Mouse (Mus musculus): ENCODE measurements around the gene Gpkow. TPM values are rescaled to one million over a fixed set of nuclear protein-coding genes. Genes with fewer than 3 reads are reported as not detected.
"Not testable (repeated sequence)": the region's sequence is repeated elsewhere in the genome, so short reads cannot be mapped to it uniquely, and the experiment has no call there.

Gpkow gene
- polyA plus RNA-seq, 1 experiment from 2014 or later = 45.6 TPM

- Histone ChIP-seq H3K4me2 (replicated peaks) (peak within 1 kb of the TSS; percentile 62), H3K36me3 (peaks cover 28% of the 10 kb centered on the region), H3K27me3 (no peaks in the 10 kb centered on the region), H3K9me3 (no peaks in the 10 kb centered on the region), H3K27ac (peak within 1 kb of the TSS; percentile 72), H3K9ac (replicated peaks) (peak within 1 kb of the TSS; percentile 66), H3K4me3 (replicated peaks) (peak within 1 kb of the TSS; percentile 48), H3K4me1 (replicated peaks) (peaks cover 13% of the 10 kb centered on the region)
- 25% methylated on average over 42 of the region's 42 CpGs for WGBS
- peak; percentile 96 for ATAC-seq
These were observed 31.4 kb downstream of the Gpkow start, which contains the start of gene Praf2 for GRCm38 (mm10) chrX:7728215-7728921. Gene Praf2, plus strand, starts transcription at chrX:7728439.

DNA sequence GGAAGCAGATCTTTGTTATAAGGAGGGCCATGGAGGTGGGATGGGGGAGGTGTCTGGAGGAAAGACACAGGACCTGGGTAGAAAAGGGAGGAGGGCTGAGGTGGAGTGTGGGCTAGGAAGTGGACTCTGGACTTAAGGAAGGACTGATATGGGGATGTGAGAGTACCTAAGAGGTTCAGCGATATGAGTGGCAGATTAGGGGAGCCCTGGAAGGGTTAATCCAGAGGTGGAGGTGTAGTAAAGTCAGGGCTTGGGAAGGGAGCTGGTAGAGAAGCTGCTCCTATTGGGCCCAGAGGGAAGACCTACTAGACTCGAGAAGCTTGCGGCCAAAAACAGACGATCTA, 32.0 kb downstream of the Gpkow start:
- ATAC-seq = peak; percentile 1; the same call in 1 of the 2 replicates
- peaks cover 30% of the 10 kb centered on the region for H3K36me3 ChIP-seq
- peak overlapping the region; percentile 62 for H3K4me2 ChIP-seq (replicated peaks)
- peak overlapping the region; percentile 48 for H3K4me3 ChIP-seq (replicated peaks)
- 42% methylated on average over 4 of the region's 4 CpGs for WGBS
- no peaks in the 10 kb centered on the region for H3K27me3 ChIP-seq
- peaks cover 13% of the 10 kb centered on the region for H3K4me1 ChIP-seq (replicated peaks)
- H3K27ac ChIP-seq = peak overlapping the region; percentile 72; the same call in 1 of the 2 replicates
- no peaks in the 10 kb centered on the region for H3K9me3 ChIP-seq
- H3K9ac ChIP-seq (replicated peaks) = peak overlapping the region; percentile 66

GRCm38 (mm10) chrX:7733571-7734156, 36.7 kb downstream of the Gpkow start:
- H3K36me3 ChIP-seq = peaks cover 45% of the 10 kb centered on the region
- H3K4me1 ChIP-seq (replicated peaks) = peaks cover 11% of the 10 kb centered on the region
- no peak overlapping the region for H3K4me3 ChIP-seq (replicated peaks)
- H3K9ac ChIP-seq (replicated peaks) = no peak overlapping the region
- no peak for ATAC-seq
- H3K4me2 ChIP-seq (replicated peaks) = no peak overlapping the region
- WGBS = 32% methylated on average over 26 of the region's 26 CpGs
- no peaks in the 10 kb centered on the region for H3K27me3 ChIP-seq
- no peaks in the 10 kb centered on the region for H3K9me3 ChIP-seq
- no peak overlapping the region for H3K27ac ChIP-seq

DNA sequence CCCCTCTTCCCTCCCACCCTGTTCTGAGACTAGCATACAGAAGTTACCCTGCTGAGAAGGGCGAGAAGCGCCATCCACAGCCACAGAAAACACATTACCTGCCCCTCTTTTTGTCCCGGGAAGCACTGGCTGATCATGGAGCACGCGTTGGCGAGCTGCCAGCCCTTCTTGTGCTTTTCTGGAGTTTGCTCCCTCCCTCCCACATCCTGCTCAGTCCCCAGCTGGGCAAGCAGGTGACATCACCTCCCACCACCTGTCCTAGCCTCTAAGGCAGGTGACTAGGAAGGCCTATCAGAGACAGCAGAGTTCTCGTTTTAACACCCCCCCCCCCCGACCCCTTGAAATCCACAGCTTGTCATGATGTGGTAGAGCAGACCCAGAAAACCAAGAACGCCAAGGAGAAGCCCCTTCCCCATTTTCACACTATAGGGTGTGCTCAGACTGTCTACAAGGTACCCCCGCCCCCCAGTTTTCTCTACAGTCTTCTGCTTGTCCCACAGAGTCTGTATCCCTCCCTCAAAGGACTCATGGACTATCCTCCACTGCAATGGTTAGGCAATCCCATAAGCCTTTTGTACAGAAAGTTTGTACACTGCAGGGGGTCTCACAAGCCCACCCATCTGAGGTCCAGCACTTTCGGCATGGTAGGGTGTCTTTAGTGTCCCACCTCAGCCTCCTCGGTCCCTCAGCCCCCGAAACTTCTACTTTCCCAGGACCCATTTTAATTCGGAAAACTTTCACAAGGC, 42.6 kb downstream of the Gpkow start:
- no peak overlapping the region for H3K4me2 ChIP-seq (replicated peaks)
- ATAC-seq = no peak

DNA sequence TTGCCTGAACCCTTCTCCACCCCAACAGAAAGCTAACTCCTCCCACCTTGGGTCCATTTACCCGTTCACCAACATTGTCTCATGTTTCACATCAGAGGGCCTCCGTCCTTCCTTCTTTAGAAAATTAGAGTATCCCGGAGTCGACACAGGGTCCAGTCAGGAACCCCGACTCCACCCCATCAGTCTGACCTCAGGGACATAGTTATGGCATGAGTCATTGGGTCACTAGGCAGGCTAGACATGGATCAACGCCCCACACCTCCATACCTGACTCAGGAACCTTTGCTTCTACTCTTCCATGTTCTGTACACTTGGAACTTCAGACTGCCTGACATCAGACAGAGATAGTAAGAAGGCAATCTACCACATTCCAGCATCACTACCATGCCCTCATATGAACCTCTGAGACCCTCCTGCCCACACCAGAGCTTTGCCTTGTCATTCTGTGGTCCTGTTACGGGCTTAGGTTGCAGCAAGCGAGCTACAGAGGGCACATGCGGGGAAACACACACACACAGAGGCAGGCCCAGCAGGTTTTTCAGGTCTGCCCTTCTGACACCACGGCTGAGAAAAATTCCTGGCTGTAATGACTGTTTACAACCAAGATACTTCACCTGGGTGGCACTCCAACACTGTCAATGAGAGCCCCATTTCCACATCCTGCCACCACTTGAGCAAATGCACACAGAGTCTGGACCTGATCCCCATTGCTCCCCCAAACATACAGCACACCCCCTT, 43.3 kb downstream of the Gpkow start:
- Histone ChIP-seq H3K9ac (replicated peaks) (no peak overlapping the region), H3K36me3 (peaks cover 27% of the 10 kb centered on the region), H3K4me2 (replicated peaks) (no peak overlapping the region), H3K4me1 (replicated peaks) (0 out of 2 replicates have a peak, but pooled peaks cover 3% of the 10 kb centered on the region), H3K27me3 (no peaks in the 10 kb centered on the region), H3K9me3 (no peaks in the 10 kb centered on the region), H3K4me3 (replicated peaks) (no peak overlapping the region), H3K27ac (no peak overlapping the region)
- no peak for ATAC-seq
- WGBS = 76% methylated on average over 10 of the region's 10 CpGs

More for the DNA sequence above, 42.6 kb downstream of the Gpkow start:
- no peak overlapping the region for H3K27ac ChIP-seq
- H3K4me1 ChIP-seq (replicated peaks) = 0 out of 2 replicates have a peak, but pooled peaks cover 3% of the 10 kb centered on the region
- H3K9ac ChIP-seq (replicated peaks) = no peak overlapping the region
- WGBS = 74% methylated on average over 14 of the region's 14 CpGs
- no peak overlapping the region for H3K4me3 ChIP-seq (replicated peaks)
- no peaks in the 10 kb centered on the region for H3K9me3 ChIP-seq
- H3K27me3 ChIP-seq = no peaks in the 10 kb centered on the region
- peaks cover 32% of the 10 kb centered on the region for H3K36me3 ChIP-seq

DNA sequence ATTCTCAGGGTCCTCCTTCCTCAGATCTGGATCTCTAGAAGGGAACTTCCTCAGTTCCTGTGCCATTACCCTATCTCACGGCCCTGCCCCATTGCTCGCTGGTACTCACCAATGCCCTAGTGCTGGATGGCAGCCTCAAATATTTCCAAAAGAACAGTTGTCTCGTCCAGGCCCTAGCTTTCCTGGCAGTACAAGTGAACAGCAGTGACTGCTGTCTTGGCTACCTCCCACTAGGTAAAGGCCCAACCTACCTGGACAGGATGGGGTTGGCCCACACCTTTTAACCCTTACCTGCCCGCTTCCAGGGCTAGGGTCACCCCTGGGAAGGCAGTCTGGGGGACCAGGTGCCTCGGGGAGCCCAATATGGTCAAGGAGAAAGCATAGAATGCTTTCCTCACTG, 44.2 kb downstream of the Gpkow start:
- Histone ChIP-seq H3K4me2 (replicated peaks) (no peak overlapping the region), H3K4me3 (replicated peaks) (no peak overlapping the region), H3K36me3 (peaks cover 19% of the 10 kb centered on the region), H3K9ac (replicated peaks) (no peak overlapping the region), H3K4me1 (replicated peaks) (0 out of 2 replicates have a peak, but pooled peaks cover 3% of the 10 kb centered on the region), H3K9me3 (no peaks in the 10 kb centered on the region), H3K27me3 (no peaks in the 10 kb centered on the region), H3K27ac (no peak overlapping the region)
- no peak for ATAC-seq
- WGBS = 80% methylated on average over 5 of the region's 5 CpGs

DNA sequence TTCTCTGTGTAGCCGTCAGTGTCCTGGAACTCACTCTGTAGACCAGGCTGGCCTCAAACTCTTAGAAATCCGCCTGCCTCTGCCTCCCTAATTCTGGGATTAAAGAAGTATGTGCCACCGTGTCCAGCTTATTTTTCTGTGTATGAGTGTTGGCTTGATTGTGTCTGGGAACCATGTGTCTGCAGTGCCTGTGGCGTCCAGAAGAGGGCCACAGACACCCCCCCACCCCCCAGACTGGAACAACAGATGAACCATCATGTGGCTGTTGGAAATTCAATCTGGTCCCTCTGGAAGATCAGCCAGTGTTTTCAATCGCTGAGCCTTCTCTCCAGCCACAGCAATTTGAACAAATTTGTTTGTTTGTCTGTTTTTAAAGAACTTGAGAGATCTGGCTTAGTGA, 46.5 kb downstream of the Gpkow start:
- H3K36me3 ChIP-seq = no peaks in the 10 kb centered on the region
- H3K4me3 ChIP-seq (replicated peaks) = no peak overlapping the region
- WGBS = 63% methylated on average over 5 of the region's 5 CpGs
- H3K27me3 ChIP-seq = no peaks in the 10 kb centered on the region
- ATAC-seq = no peak
- no peaks in the 10 kb centered on the region for H3K9me3 ChIP-seq
- H3K27ac ChIP-seq = no peak overlapping the region
- H3K9ac ChIP-seq (replicated peaks) = no peak overlapping the region
- no peak overlapping the region for H3K4me2 ChIP-seq (replicated peaks)
- 0 out of 2 replicates have a peak, but pooled peaks cover 3% of the 10 kb centered on the region for H3K4me1 ChIP-seq (replicated peaks)

DNA sequence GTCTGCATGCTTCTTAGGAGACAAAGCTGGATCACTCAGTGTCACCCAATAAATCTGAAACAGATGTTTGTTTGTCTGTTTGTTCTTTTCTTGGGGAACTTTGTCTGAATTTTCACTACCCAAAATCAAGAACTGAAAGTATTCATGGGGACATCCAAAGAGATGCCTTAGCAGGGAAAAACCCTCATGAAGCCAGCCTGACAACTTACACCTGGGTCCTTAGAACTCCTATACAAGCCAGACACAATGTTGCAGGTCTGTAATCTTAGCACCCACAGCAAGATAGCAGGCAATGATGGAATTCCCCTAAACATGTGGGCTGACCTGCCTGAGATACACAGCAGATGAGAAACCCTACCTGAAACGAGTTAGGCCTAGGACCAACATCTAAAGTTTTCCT, 48.0 kb downstream of the Gpkow start:
- no peaks in the 10 kb centered on the region for H3K27me3 ChIP-seq
- ATAC-seq = no peak
- H3K9ac ChIP-seq (replicated peaks) = no peak overlapping the region
- H3K4me3 ChIP-seq (replicated peaks) = no peak overlapping the region
- H3K36me3 ChIP-seq = no peaks in the 10 kb centered on the region
- no peak overlapping the region for H3K27ac ChIP-seq
- no peaks in the 10 kb centered on the region for H3K9me3 ChIP-seq
- 80% methylated on average over 1 of the region's 1 CpGs for WGBS
- peaks cover 9% of the 10 kb centered on the region; the same call in 1 of the 2 replicates for H3K4me1 ChIP-seq (replicated peaks)
- H3K4me2 ChIP-seq (replicated peaks) = no peak overlapping the region

- 91% methylated on average over 8 of the region's 8 CpGs for WGBS
- Histone ChIP-seq H3K9me3 (no peaks in the 10 kb centered on the region), H3K4me3 (replicated peaks) (no peak overlapping the region), H3K27ac (no peak overlapping the region), H3K4me2 (replicated peaks) (no peak overlapping the region), H3K4me1 (replicated peaks) (peaks cover 9% of the 10 kb centered on the region; the same call in 1 of the 2 replicates), H3K27me3 (no peaks in the 10 kb centered on the region), H3K36me3 (no peaks in the 10 kb centered on the region), H3K9ac (replicated peaks) (no peak overlapping the region)
- ATAC-seq = no peak
These were observed 48.5 kb downstream of the Gpkow start for GRCm38 (mm10) chrX:7745429-7745828.

DNA sequence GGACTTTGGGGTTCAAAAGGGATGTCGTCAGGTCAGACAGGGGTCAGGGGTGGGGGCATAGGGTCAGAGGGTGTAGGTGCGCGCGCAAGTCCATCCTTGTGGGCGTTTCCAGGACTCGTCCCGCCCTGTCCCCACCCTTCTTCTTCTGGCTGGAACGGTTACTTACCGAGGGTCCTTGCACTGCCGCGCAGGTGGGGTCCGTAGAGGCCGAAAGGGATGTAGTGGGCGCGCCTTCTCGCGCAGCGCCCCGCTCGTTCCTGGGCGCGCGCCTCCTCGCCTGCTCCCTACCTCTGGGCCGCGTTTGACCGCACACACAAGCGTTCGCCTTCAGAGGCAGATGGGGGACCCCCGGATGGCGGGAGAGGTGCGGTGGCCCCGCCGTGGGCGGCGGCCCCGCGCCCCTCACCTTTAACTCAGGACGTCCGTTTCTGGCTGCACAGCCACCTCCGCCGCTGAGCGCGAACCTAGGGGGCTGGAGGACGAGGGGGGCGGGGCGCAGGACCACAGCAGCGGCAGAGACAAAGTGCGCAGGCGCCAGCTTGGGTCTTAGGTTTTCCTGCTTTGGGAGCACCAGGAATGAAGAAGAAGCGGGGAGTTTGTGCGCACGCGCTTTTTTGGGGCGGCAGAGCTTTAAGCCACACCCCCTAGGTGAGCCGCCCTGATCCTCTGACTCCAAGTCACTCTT, 53.6 kb downstream of the Gpkow start, which contains the start of gene Ccdc120:
Gene Ccdc120, minus strand, starts transcription at position 474 of the 685 bp plus-strand sequence.
- Histone ChIP-seq H3K27me3 (no peaks in the 10 kb centered on the region), H3K27ac (0 out of 2 replicates have a peak within 1 kb of the TSS, but pooled peaks have one; percentile 19), H3K9me3 (no peaks in the 10 kb centered on the region), H3K36me3 (no peaks in the 10 kb centered on the region), H3K4me1 (replicated peaks) (peaks cover 9% of the 10 kb centered on the region; the same call in 1 of the 2 replicates), H3K4me3 (replicated peaks) (peak within 1 kb of the TSS; percentile 61), H3K4me2 (replicated peaks) (peak within 1 kb of the TSS; percentile 58), H3K9ac (replicated peaks) (peak within 1 kb of the TSS; percentile 72)
- peak; percentile 90 for ATAC-seq
- 10% methylated on average over 28 of the region's 56 CpGs for WGBS

GRCm38 (mm10) chrX:7753627-7754026, 56.7 kb downstream of the Gpkow start:
- not testable (repeated sequence) for H3K9ac ChIP-seq (replicated peaks); H3K36me3 ChIP-seq; H3K9me3 ChIP-seq; H3K27me3 ChIP-seq; H3K4me1 ChIP-seq (replicated peaks); H3K27ac ChIP-seq; H3K4me2 ChIP-seq (replicated peaks); ATAC-seq; H3K4me3 ChIP-seq (replicated peaks)
- 21% methylated on average over 3 of the region's 3 CpGs for WGBS

Measured in midbrain, embryonic 13.5 days (tissue).